Mouse (Mus musculus) CH12.LX (cell line): ENCODE data around the gene Ciapin1. TPM values are rescaled to one million over a fixed set of nuclear protein-coding genes. Genes with fewer than 3 reads are reported as not detected.

Source experiments
- DNase-seq: peaks from one replicate; pipeline ENCODE4 v3.0.0-alpha.2; 2013; ENCODE audit errors: extremely low read depth
- H3K27ac ChIP-seq: 2 replicates; pipeline ENCODE4 v1.5.1; 2012; ENCODE audit warnings: low read depth, mild to moderate bottlenecking, control low read depth, moderate library complexity; ENCODE audit not compliant: insufficient read depth
- H3K27me3 ChIP-seq: replicated peaks from 2 replicates; pipeline ENCODE3; 2012; ENCODE audit warnings: inconsistent platforms
- H3K36me3 ChIP-seq, 2 experiments: replicated peaks in 1 of 2; 2 replicates each; pipeline versions ENCODE3 to v1.6.1; 2012; ENCODE audit warnings: inconsistent platforms in 1 of 2, low read length in 1 of 2, mild to moderate bottlenecking in 1 of 2, mixed read lengths in 1 of 2, moderate library complexity in 1 of 2; ENCODE audit not compliant: control insufficient read depth in 1 of 2, insufficient read depth in 1 of 2
- H3K4me1 ChIP-seq, 2 experiments: 2 replicates each; pipeline ENCODE4 v1.6.1; 2012; ENCODE audit warnings: inconsistent platforms in 1 of 2, moderate library complexity in 1 of 2; ENCODE audit not compliant: insufficient read depth in 2 of 2, control insufficient read depth in 1 of 2
- H3K4me2 ChIP-seq: 2 replicates; pipeline ENCODE4 v1.6.1; 2012; ENCODE audit warnings: low read depth, mild to moderate bottlenecking, control low read depth; ENCODE audit not compliant: poor library complexity, insufficient read depth, severe bottlenecking
- H3K4me3 ChIP-seq, 3 experiments: fragments of 150-350 bp in 1 of 3; sonication (generic) in 1 of 3; replicated peaks in 1 of 3; 2 replicates each; pipeline versions ENCODE3 to v1.5.1; 2011 to 2012; ENCODE audit warnings: low read depth in 2 of 3, low read length in 2 of 3, mild to moderate bottlenecking in 2 of 3, moderate library complexity in 2 of 3, control low read depth in 1 of 3, improper control_type of control experiment in 1 of 3, inconsistent platforms in 1 of 3, mixed read lengths in 1 of 3; ENCODE audit not compliant: poor library complexity in 1 of 3
- H3K79me2 ChIP-seq: replicated peaks from 2 replicates; pipeline ENCODE4 v1.6.1; 2012; ENCODE audit warnings: mild to moderate bottlenecking, moderate library complexity; ENCODE audit not compliant: control insufficient read depth, poor library complexity, insufficient read depth, severe bottlenecking; ENCODE audit errors: extremely low read depth
- H3K9ac ChIP-seq: 2 replicates; pipeline ENCODE4 v1.6.1; 2012; ENCODE audit warnings: low read depth, mild to moderate bottlenecking, control low read depth, moderate library complexity; ENCODE audit not compliant: insufficient read depth
- H3K9me3 ChIP-seq: replicated peaks from 2 replicates; pipeline ENCODE3; 2012; ENCODE audit warnings: low read length, inconsistent platforms, mixed read lengths
- CHD1 ChIP-seq: IDR thresholded peaks from 2 replicates; pipeline ENCODE4 v1.6.1; 2012; ENCODE audit warnings: low read depth, low read length, improper control_type of control experiment, inconsistent platforms
- CHD2 ChIP-seq: IDR thresholded peaks from 2 replicates; pipeline ENCODE4 v1.6.1; 2011; ENCODE audit warnings: low read length, improper control_type of control experiment
- E2F4 ChIP-seq: IDR thresholded peaks from 2 replicates; pipeline ENCODE4 v1.6.1; 2011; ENCODE audit warnings: low read depth, low read length, improper control_type of control experiment; ENCODE audit not compliant: insufficient replicate concordance
- ETS1 ChIP-seq: conservative IDR thresholded peaks from 2 replicates; pipeline ENCODE4 v1.6.1; 2012; ENCODE audit warnings: low read depth, mild to moderate bottlenecking, inconsistent platforms, low read length, improper control_type of control experiment, moderate library complexity
- HCFC1 ChIP-seq: IDR thresholded peaks from 2 replicates; pipeline ENCODE4 v1.6.1; 2012; ENCODE audit warnings: low read depth, mild to moderate bottlenecking, inconsistent platforms, low read length, improper control_type of control experiment
- MAFK ChIP-seq: IDR thresholded peaks from 2 replicates; pipeline ENCODE4 v1.6.1; 2011; ENCODE audit warnings: low read length, improper control_type of control experiment; ENCODE audit not compliant: insufficient replicate concordance
- MEF2A ChIP-seq: IDR thresholded peaks from 2 replicates; pipeline ENCODE4 v1.6.1; 2014; ENCODE audit warnings: low read depth, mild to moderate bottlenecking, inconsistent platforms, low read length, improper control_type of control experiment, borderline replicate concordance
- NELFE ChIP-seq: IDR thresholded peaks from 2 replicates; pipeline ENCODE4 v1.6.1; 2011; ENCODE audit warnings: low read depth, low read length, improper control_type of control experiment
- PAX5 ChIP-seq: IDR thresholded peaks from 2 replicates; pipeline ENCODE4 v1.6.1; 2012; ENCODE audit warnings: low read length, inconsistent platforms, mixed read lengths
- ZKSCAN1 ChIP-seq: IDR thresholded peaks from 2 replicates; pipeline ENCODE4 v1.6.1; 2012; ENCODE audit warnings: low read depth, inconsistent platforms, low read length, improper control_type of control experiment, borderline replicate concordance
- ZNF384 ChIP-seq: IDR thresholded peaks from 2 replicates; pipeline ENCODE4 v1.6.1; 2012; ENCODE audit warnings: low read depth, low read length, improper control_type of control experiment, inconsistent platforms
- dilution Hi-C: fragments of 300-500 bp; cut with MboI; formaldehyde crosslinking; loops from 2 replicates; pipeline ENCODE4 v1.14.3; 2020; ENCODE audit warnings: low sequenced_read_pairs; ENCODE audit not compliant: extremely low pct_unique_long_range_greater_than_20kb, extremely low pct_ligation_motif_present
- in situ Hi-C: fragments of 300-500 bp; cut with MboI; formaldehyde crosslinking; loops from 3 replicates; pipeline ENCODE4 v1.14.3; 2019; ENCODE audit warnings: low sequenced_read_pairs, low pct_ligation_motif_present, low pct_unique_long_range_greater_than_20kb, mixed read lengths
- polyA plus RNA-seq: library from polyadenylated mRNA; unstranded; fragments of >175 nt; gene quantifications from 2 replicates; pipeline ENCODE4 v1.2.1, GENCODE M21; 2012; ENCODE audit warnings: low read depth; ENCODE audit not compliant: insufficient read length
- total RNA-seq, 2 experiments: library from RNA; depleted of rRNA; stranded (reverse); fragments of 300-350 nt in 1 of 2; fragments of >200 nt in 1 of 2; gene quantifications; 2 replicates each; pipeline ENCODE4 v1.2.3; 2012 to 2014

The Ciapin1 gene
- total and polyA plus RNA-seq, 3 experiments, result 83.1 to 139 (median 97.1) TPM

- H3K9ac ChIP-seq, result no peak overlapping the region
- H3K4me3 ChIP-seq, result no peak overlapping the region
- peaks cover 1% of the 10 kb centered on the region for H3K27me3 ChIP-seq
- peaks cover 0 to 11% of the 10 kb centered on the region in 2 experiments; a peak in 2 of 4 replicates for H3K4me1 ChIP-seq
- no peak overlapping the region for H3K27ac ChIP-seq
- no peak overlapping the region for H3K4me2 ChIP-seq
- dilution Hi-C loops (no loop called here), in situ Hi-C loops (no loop called here)
- H3K79me2 ChIP-seq, result no peaks in the 10 kb centered on the region
- peaks cover 27 to 60% of the 10 kb centered on the region in 2 experiments for H3K36me3 ChIP-seq
- no peak for TF ChIP-seq ZKSCAN1
- no peak for TF ChIP-seq MAFK
- TF ChIP-seq ZNF384, result no peak
- no peak for TF ChIP-seq E2F4
- TF ChIP-seq CHD2, result no peak
- no peak for DNase-seq
- no peaks in the 10 kb centered on the region for H3K9me3 ChIP-seq
Measured at GRCm38 (mm10) chr8:94869146-94869545, 31.0 kb upstream of the Ciapin1 start.

- no peak overlapping the region for H3K4me2 ChIP-seq
- no peaks in the 10 kb centered on the region for H3K27me3 ChIP-seq
- TF ChIP-seq ZNF384 (no peak), HCFC1 (no peak), CHD1 (no peak), PAX5 (no peak), NELFE (no peak), ETS1 (no peak)
- dilution Hi-C loops (no loop called here), in situ Hi-C loops (no loop called here)
- H3K4me1 ChIP-seq, result peaks cover 0 to 11% of the 10 kb centered on the region in 2 experiments; a peak in 2 of 4 replicates
- H3K27ac ChIP-seq, result no peak overlapping the region
- H3K9ac ChIP-seq, result no peak overlapping the region
- no peak for DNase-seq
- H3K36me3 ChIP-seq, result peaks cover 47 to 78% of the 10 kb centered on the region in 2 experiments
- H3K4me3 ChIP-seq, result no peak overlapping the region
- no peaks in the 10 kb centered on the region for H3K79me2 ChIP-seq
- no peaks in the 10 kb centered on the region for H3K9me3 ChIP-seq
Measured at GRCm38 (mm10) chr8:94866921-94867320, 28.8 kb upstream of the Ciapin1 start.

- no peak overlapping the region for H3K4me3 ChIP-seq
- H3K27me3 ChIP-seq, result no peaks in the 10 kb centered on the region
- H3K9me3 ChIP-seq, result no peaks in the 10 kb centered on the region
- dilution Hi-C loops (no loop called here), in situ Hi-C loops (no loop called here)
- no peak overlapping the region for H3K27ac ChIP-seq
- H3K4me1 ChIP-seq, result peaks cover 0 to 19% of the 10 kb centered on the region in 2 experiments; a peak in 2 of 4 replicates
- 0 out of 2 replicates have a peak, but pooled peaks cover under 1% of the 10 kb centered on the region for H3K79me2 ChIP-seq
- TF ChIP-seq MEF2A, result no peak
- TF ChIP-seq, all 38 proteins: peak for 0
- DNase-seq, result no peak
- no peak overlapping the region for H3K9ac ChIP-seq
- H3K36me3 ChIP-seq, result peaks cover 56 to 90% of the 10 kb centered on the region in 2 experiments
- no peak overlapping the region for H3K4me2 ChIP-seq
Measured at GRCm38 (mm10) chr8:94865292-94865691, 27.1 kb upstream of the Ciapin1 start.
